Mouse (Mus musculus) lung, embryonic 15.5 days (tissue): ENCODE measurements around the gene Pacs2. TPM values are rescaled to one million over a fixed set of nuclear protein-coding genes. Genes with fewer than 3 reads are reported as not detected.

Experiments used
- ATAC-seq: fragments of 200-750 bp; cut with Nextera tagmentation; 2 replicates; pipeline ENCODE4 v1.8.0; 2017; ENCODE audit warnings: moderate number of reproducible peaks, borderline replicate concordance; ENCODE audit not compliant: low FRiP score, low TSS enrichment; ENCODE audit errors: extremely low read depth
- H3K27ac ChIP-seq: fragments of 300-500 bp; sonication (generic); 2 replicates; pipeline ENCODE4 v1.5.1; 2015; ENCODE audit warnings: moderate library complexity, mild to moderate bottlenecking, inconsistent platforms
- H3K27me3 ChIP-seq: fragments of 300-500 bp; sonication (generic); 2 replicates; pipeline ENCODE4 v1.6.1; 2015; ENCODE audit warnings: inconsistent platforms
- H3K36me3 ChIP-seq: fragments of 300-500 bp; sonication (generic); 2 replicates; pipeline ENCODE4 v1.6.1; 2015; ENCODE audit warnings: inconsistent platforms
- H3K4me1 ChIP-seq: fragments of 300-500 bp; sonication (generic); 2 replicates; pipeline ENCODE4 v1.6.1; 2015; ENCODE audit warnings: inconsistent platforms
- H3K4me2 ChIP-seq: fragments of 300-500 bp; sonication (generic); 2 replicates; pipeline ENCODE4 v1.6.1; 2015; ENCODE audit warnings: inconsistent platforms, mild to moderate bottlenecking, moderate library complexity
- H3K4me3 ChIP-seq: fragments of 300-500 bp; sonication (generic); 2 replicates; pipeline ENCODE4 v1.5.1; 2015; ENCODE audit warnings: mild to moderate bottlenecking, inconsistent platforms
- H3K9ac ChIP-seq: fragments of 300-500 bp; sonication (generic); 2 replicates; pipeline ENCODE4 v1.6.1; 2015; ENCODE audit warnings: inconsistent platforms
- H3K9me3 ChIP-seq: fragments of 300-500 bp; sonication (generic); 2 replicates; pipeline ENCODE4 v1.6.1; 2016; ENCODE audit warnings: inconsistent platforms
- WGBS: fragments of 180-500 bp; shearing (Covaris S2); methylation state at CpG from one replicate; pipeline ENCODE4 v1.1.7; 2015; 5-methylcytosine and 5-hydroxymethylcytosine counted together
- polyA plus RNA-seq: library from polyadenylated mRNA; unstranded; fragments of >200 nt; fragmentation: Nextera tagmentation; extraction: Ambion mirVana; gene quantifications from 2 replicates; pipeline ENCODE4 v1.2.1, GENCODE M21; 2015

Gene Pacs2
- polyA plus RNA-seq, 1 experiment from 2014 or later: 13.2 TPM

DNA sequence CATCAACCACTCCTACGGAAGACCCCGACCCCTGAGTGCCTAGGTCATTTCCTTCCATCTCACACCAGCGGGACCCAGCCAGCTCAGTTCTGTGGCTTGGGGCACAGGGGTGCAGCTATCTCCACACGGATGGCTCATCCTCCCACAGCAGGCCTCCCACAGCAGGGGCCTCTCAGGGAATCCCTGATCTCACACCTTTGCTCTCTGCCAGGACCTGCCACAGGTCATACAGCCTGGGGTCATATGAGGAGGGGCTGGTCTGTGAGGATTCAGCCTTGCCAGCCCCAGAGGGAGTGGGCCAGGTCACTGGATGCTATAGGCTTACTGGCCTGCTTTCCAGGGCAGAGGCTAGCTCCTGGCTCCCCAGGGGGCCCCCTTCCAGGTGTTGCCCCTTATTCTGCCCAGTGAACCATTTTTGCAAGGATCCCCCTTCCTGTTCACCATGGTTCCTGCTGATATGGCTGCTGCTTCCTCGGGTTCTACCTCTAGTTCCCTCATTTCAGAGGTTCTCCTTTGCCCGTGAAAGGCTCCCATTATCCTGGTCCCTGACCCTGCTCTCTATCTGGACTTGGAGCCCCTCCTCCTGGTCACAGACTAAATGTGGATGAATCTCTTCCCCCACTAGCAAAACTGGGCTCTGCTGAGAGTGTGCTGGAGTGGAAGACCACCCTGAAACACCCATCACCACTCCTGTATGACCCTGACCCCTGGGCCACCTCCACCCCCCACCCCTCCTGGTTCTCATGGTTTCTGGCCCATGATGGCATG is 85.3 kb downstream of the Pacs2 start:
- ATAC-seq: no peak
- H3K4me1 ChIP-seq: peaks cover 33% of the 10 kb centered on the region
- H3K27ac ChIP-seq: no peak overlapping the region
- peak overlapping the region; percentile 83 for H3K4me2 ChIP-seq
- peak overlapping the region; percentile 94 for H3K9ac ChIP-seq
- WGBS: 21% methylated on average over 6 of the region's 6 CpGs
- H3K27me3 ChIP-seq: no peaks in the 10 kb centered on the region
- H3K9me3 ChIP-seq: no peaks in the 10 kb centered on the region
- H3K36me3 ChIP-seq: no peaks in the 10 kb centered on the region
- peak overlapping the region; percentile 77 for H3K4me3 ChIP-seq

DNA sequence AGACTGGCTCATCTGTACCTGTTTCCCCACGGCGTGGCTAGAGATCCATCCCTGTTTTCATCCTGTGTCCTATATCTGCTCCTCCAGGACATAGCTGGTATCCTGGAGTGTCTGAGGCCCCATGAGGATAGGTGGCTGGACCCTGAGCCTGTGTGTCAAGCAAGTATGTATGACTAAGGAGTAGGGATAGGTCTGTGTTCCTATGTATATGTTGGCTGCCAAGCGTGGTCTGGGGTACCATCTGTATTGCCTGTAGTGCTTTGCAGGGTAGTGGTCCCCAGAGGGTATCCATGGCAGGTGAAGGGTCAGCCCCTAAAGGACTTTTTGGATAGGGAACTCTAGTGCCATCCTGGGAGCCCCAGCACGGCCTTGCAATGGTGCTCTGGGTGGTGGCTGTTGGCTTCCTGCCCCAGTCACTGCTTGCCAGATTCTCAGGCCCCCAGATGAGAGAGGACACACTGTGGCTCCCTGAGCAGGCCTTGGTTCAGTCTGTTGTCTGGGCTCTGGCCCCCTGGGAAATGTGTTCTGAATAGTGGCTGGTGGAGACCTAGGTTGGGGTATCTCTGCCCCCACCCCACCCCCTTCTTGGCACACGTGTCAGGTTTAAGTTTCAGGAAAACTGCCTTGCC is 86.3 kb downstream of the Pacs2 start:
- Histone ChIP-seq H3K4me3 (no peak overlapping the region), H3K4me2 (peak overlapping the region; percentile 2; the same call in 1 of the 2 replicates), H3K27me3 (no peaks in the 10 kb centered on the region), H3K9ac (no peak overlapping the region), H3K4me1 (peaks cover 33% of the 10 kb centered on the region), H3K27ac (no peak overlapping the region), H3K36me3 (0 out of 2 replicates have a peak, but pooled peaks cover 5% of the 10 kb centered on the region), H3K9me3 (no peaks in the 10 kb centered on the region)
- no peak for ATAC-seq
- 68% methylated on average over 5 of the region's 5 CpGs for WGBS

DNA sequence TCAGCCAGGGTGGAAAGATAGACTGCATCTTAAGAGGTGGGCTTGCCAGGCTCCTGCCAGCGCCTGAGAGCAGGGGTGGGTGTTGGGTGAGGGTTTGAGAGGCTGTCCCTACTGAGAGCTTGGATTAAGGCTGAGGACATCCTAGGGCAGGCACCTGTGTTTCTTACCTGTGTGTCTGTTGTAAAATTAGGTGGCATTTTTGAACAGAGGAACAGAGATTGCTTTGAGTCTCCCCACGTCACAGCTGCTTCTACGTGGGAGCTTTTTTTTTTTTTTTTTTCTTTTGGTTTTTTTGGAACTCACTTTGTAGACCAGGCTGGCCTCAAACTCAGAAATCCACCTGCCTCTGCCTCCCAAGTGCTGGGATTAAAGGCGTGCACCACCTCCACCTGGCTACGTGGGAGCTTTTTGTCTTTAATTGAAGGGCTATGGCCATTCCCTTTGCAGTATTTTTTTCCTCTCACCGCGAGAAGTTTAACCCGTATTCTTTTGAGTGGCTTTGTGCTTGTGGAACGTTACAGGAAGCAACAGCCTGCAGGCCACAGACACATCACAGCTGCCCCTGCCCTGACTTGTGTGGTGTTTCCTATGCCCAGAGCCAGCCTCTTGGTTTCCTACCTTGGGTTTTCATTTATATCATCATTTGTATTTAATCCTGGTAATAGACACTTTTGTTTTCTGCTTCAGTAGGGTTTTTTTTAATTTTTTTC is 87.1 kb downstream of the Pacs2 start:
- Histone ChIP-seq H3K4me2 (no peak overlapping the region), H3K4me1 (peaks cover 33% of the 10 kb centered on the region), H3K27ac (no peak overlapping the region), H3K9me3 (no peaks in the 10 kb centered on the region), H3K4me3 (no peak overlapping the region), H3K27me3 (no peaks in the 10 kb centered on the region), H3K36me3 (0 out of 2 replicates have a peak, but pooled peaks cover 6% of the 10 kb centered on the region), H3K9ac (no peak overlapping the region)
- ATAC-seq: no peak
- 72% methylated on average over 9 of the region's 9 CpGs for WGBS

DNA sequence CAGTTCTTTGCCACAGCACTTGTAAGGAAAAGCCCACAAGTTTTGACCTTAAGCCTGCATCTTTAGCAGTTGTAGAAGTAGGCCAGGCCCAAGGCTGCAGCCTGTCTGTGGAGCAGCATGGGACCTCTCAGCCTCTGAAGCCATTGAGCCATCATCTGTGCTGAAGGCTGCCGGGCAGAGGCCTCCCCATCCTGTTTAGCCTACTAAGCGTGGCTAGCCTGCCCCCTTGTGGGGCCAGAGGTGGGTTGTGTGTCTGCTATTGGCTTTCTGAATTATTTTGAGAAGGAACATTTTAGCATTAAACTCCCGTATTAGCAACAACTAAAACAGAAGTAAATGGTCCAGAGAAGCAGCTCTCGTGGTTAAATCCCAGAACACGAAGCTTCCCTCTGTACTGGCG is 88.2 kb downstream of the Pacs2 start:
- no peak overlapping the region for H3K27ac ChIP-seq
- H3K36me3 ChIP-seq: 0 out of 2 replicates have a peak, but pooled peaks cover 6% of the 10 kb centered on the region
- no peaks in the 10 kb centered on the region for H3K27me3 ChIP-seq
- WGBS: 55% methylated on average over 6 of the region's 6 CpGs
- H3K9me3 ChIP-seq: no peaks in the 10 kb centered on the region
- peaks cover 35% of the 10 kb centered on the region for H3K4me1 ChIP-seq
- no peak overlapping the region for H3K4me3 ChIP-seq
- peak; percentile 28; the same call in 1 of the 2 replicates for ATAC-seq
- no peak overlapping the region for H3K4me2 ChIP-seq
- no peak overlapping the region for H3K9ac ChIP-seq

DNA sequence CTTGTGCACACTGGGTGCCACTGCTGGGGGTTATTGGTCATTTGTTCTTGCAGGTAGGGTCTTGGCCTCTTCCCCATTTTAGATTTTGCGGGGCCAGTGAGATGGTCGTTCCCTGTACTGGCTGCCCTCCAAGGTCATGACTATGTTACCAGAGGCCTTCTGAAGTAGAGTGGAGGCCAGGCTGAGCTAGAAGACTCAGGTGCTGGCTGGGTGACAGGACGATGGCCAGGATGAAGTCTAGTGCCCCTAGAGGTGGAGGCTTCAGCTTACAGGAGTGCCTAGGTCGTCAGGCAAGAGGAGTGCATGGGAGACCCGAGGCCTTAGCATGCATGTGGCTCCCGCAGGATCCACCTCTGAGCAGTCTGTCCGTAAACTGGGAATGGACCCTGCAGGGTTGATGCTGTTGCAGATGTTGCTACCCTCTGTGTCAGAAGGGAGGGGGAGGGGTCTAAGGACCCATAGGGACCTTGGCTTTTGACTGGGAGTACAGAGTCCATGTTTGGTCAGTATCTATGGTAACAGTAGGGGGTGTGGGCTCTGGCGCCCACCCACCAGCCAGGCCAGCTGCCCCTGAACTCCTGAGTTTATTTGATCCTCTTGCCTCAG is 89.6 kb downstream of the Pacs2 start:
- ATAC-seq: no peak
- 78% methylated on average over 8 of the region's 8 CpGs for WGBS
- H3K27ac ChIP-seq: no peak overlapping the region
- no peak overlapping the region for H3K9ac ChIP-seq
- no peaks in the 10 kb centered on the region for H3K9me3 ChIP-seq
- peaks cover 31% of the 10 kb centered on the region for H3K4me1 ChIP-seq
- H3K4me2 ChIP-seq: no peak overlapping the region
- no peaks in the 10 kb centered on the region for H3K27me3 ChIP-seq
- no peak overlapping the region for H3K4me3 ChIP-seq
- H3K36me3 ChIP-seq: 0 out of 2 replicates have a peak, but pooled peaks cover 6% of the 10 kb centered on the region

- Histone ChIP-seq H3K4me1 (peaks cover 9% of the 10 kb centered on the region; the same call in 1 of the 2 replicates), H3K36me3 (0 out of 2 replicates have a peak, but pooled peaks cover 6% of the 10 kb centered on the region), H3K9ac (no peak overlapping the region), H3K27me3 (no peaks in the 10 kb centered on the region), H3K27ac (no peak overlapping the region; the same call in 1 of the 2 replicates), H3K9me3 (no peaks in the 10 kb centered on the region), H3K4me3 (no peak overlapping the region), H3K4me2 (no peak overlapping the region)
- ATAC-seq: no peak
- WGBS: 63% methylated on average over 6 of the region's 6 CpGs
These were observed 92.1 kb downstream of the Pacs2 start for GRCm38 (mm10) chr12:113106386-113106785.

DNA sequence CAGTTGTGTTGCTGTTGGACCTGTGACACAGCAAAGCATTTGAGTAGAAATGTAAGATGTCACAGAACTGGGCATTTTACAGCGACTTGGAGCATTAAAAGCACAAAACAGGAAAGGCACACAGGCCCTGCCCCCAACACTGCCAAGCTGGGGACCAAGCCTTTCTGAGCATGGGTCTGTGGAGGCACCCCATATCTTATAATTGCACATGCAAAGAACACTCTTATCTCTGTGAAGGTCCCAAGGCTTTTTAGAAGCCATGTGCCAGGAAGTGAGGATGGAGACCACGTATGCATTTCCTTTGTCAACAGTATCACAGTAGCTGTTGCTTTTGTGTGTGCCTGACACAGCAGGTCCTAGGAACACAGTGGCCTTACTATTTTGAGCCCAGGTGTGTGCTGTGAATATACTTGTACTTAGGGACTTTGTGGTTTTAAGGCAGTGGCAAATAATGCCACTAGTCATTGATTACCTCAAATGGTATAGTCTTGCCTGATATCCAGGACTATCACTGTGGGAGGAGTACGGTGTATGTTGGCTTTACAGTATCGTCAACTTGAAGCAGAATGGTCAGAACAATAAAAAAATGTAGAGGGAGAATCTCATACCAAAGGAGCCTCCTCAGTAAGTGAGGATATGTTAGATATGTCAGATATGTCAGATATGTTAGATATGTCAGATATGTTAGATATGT is 93.3 kb downstream of the Pacs2 start:
- WGBS: 77% methylated on average over 4 of the region's 4 CpGs
- Histone ChIP-seq H3K9me3 (no peaks in the 10 kb centered on the region), H3K4me2 (no peak overlapping the region), H3K27me3 (no peaks in the 10 kb centered on the region), H3K36me3 (peaks cover 9% of the 10 kb centered on the region; the same call in 1 of the 2 replicates), H3K4me3 (no peak overlapping the region), H3K4me1 (0 out of 2 replicates have a peak, but pooled peaks cover 5% of the 10 kb centered on the region), H3K9ac (no peak overlapping the region), H3K27ac (no peak overlapping the region)
- no peak for ATAC-seq

DNA sequence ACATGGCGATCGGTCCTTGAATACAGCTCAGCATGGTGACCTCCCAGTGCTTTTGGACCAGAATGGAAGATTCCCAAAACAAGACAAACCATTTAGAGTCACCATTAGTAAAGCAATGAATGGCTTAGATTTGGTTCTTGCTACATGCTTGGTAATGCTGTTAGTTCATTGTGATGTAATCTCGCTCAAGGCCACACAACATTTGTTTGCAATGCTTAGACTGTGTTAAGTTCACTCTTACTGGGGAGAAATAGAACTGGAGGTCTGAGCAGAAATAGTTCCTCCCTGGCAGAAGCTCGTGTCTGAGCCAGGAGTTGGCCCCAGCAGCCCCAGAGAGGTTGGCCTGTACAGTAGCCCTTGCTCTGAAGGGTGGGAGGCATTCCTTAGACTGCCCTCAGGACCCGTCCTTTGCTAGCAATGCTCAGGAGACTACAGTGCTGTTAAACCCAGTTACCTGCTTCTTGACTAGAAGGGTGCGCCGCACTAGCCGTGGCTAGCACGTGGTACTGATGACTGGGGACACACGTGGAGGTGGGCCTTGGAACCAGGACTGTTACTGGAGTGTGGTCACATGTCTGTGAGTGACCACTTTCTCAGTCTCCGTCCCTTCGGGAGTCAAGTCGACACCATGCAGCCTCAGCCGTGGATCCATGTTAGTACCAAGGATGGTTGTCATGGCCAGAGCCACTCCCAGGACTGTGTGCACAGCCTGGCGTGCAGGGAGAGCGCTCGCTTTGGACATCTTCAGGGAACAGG is 94.4 kb downstream of the Pacs2 start:
- H3K4me1 ChIP-seq: 0 out of 2 replicates have a peak, but pooled peaks cover 5% of the 10 kb centered on the region
- 84% methylated on average over 17 of the region's 17 CpGs for WGBS
- no peaks in the 10 kb centered on the region for H3K9me3 ChIP-seq
- H3K9ac ChIP-seq: no peak overlapping the region
- peaks cover 19% of the 10 kb centered on the region; the same call in 1 of the 2 replicates for H3K36me3 ChIP-seq
- H3K4me2 ChIP-seq: no peak overlapping the region
- no peak overlapping the region for H3K4me3 ChIP-seq
- no peaks in the 10 kb centered on the region for H3K27me3 ChIP-seq
- no peak for ATAC-seq
- H3K27ac ChIP-seq: no peak overlapping the region

DNA sequence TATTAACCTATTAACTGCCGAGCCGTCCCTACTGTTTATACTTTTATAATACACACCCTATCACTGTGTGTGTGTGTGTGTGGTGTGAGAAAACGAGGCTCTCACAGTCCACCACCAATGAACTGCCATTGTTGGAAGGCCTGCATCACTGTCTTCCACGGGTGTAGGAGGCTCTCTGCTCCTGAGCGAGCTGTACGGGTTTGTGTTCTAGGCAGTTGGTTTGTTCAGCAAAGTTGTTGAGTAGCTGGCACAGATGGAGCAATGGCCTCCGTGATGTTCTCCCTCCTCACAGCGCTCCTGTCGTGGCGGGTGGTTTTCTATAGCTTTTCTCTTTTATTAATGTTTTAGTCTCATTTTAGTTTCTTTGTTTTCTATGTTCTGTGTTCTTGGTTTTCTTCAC is 95.5 kb downstream of the Pacs2 start:
- no peak for ATAC-seq

GRCm38 (mm10) chr12:113114141-113114540 is 99.8 kb downstream of the Pacs2 start:
- Histone ChIP-seq H3K36me3 (peaks cover 57% of the 10 kb centered on the region), H3K9me3 (no peaks in the 10 kb centered on the region), H3K9ac (no peak overlapping the region), H3K4me2 (no peak overlapping the region), H3K27ac (no peak overlapping the region), H3K4me3 (no peak overlapping the region), H3K4me1 (no peaks in the 10 kb centered on the region), H3K27me3 (no peaks in the 10 kb centered on the region)
- WGBS: 89% methylated on average over 4 of the region's 4 CpGs
- no peak for ATAC-seq

More for the DNA sequence above, 95.5 kb downstream of the Pacs2 start:
- 79% methylated on average over 10 of the region's 10 CpGs for WGBS
- Histone ChIP-seq H3K36me3 (peaks cover 29% of the 10 kb centered on the region), H3K4me1 (0 out of 2 replicates have a peak, but pooled peaks cover 5% of the 10 kb centered on the region), H3K27me3 (no peaks in the 10 kb centered on the region), H3K4me2 (no peak overlapping the region), H3K9ac (no peak overlapping the region), H3K9me3 (no peaks in the 10 kb centered on the region), H3K27ac (no peak overlapping the region), H3K4me3 (no peak overlapping the region)
